Mouse (Mus musculus) thymus, postnatal 14 days (tissue): ENCODE results near the gene Tbcel.

Experiments
- DNase-seq: peaks from one replicate; pipeline ENCODE4 v3.0.0; 2021

Tbcel gene

GRCm38 (mm10) chr9:42439446-42439845 lies 68.2 kb downstream of the Tbcel start:
- DNase-seq, result no peak

GRCm38 (mm10) chr9:42432155-42432554 lies 75.5 kb downstream of the Tbcel start:
- DNase-seq, result peak; percentile 49

GRCm38 (mm10) chr9:42431606-42432005 lies 76.0 kb downstream of the Tbcel start:
- DNase-seq, result no peak

GRCm38 (mm10) chr9:42428060-42428924 lies 79.3 kb downstream of the Tbcel start:
- DNase-seq, result peak; percentile 74

GRCm38 (mm10) chr9:42426661-42427358 lies 80.8 kb downstream of the Tbcel start:
- no peak for DNase-seq

GRCm38 (mm10) chr9:42423649-42424048 lies 84.0 kb downstream of the Tbcel start:
- no peak for DNase-seq

GRCm38 (mm10) chr9:42419687-42420086 lies 87.9 kb downstream of the Tbcel start:
- DNase-seq, result no peak

- DNase-seq, result no peak
Observed at GRCm38 (mm10) chr9:42418786-42419185, 88.8 kb downstream of the Tbcel start.

- no peak for DNase-seq
Observed at GRCm38 (mm10) chr9:42417352-42417952, 90.2 kb downstream of the Tbcel start.

GRCm38 (mm10) chr9:42415184-42415583 lies 92.4 kb downstream of the Tbcel start:
- DNase-seq, result no peak

- DNase-seq, result no peak
Observed at GRCm38 (mm10) chr9:42413345-42413744, 94.3 kb downstream of the Tbcel start.

- no peak for DNase-seq
Observed at GRCm38 (mm10) chr9:42411296-42411695, 96.3 kb downstream of the Tbcel start.

- DNase-seq, result no peak
Observed at GRCm38 (mm10) chr9:42405736-42406135, 101.9 kb downstream of the Tbcel start.

GRCm38 (mm10) chr9:42401486-42401885 lies 106.1 kb downstream of the Tbcel start:
- DNase-seq, result no peak

GRCm38 (mm10) chr9:42399829-42400228 lies 107.8 kb downstream of the Tbcel start, which contains the start of gene Tecta:
Gene Tecta, minus strand, starts transcription at chr9:42399929.
- DNase-seq, result no peak

- no peak for DNase-seq
Observed at GRCm38 (mm10) chr9:42396141-42396540, 111.5 kb downstream of the Tbcel start.

GRCm38 (mm10) chr9:42394903-42395302 lies 112.7 kb downstream of the Tbcel start:
- no peak for DNase-seq

- DNase-seq, result no peak
Observed at GRCm38 (mm10) chr9:42394321-42394720, 113.3 kb downstream of the Tbcel start.

- no peak for DNase-seq
Observed at GRCm38 (mm10) chr9:42392927-42393326, 114.7 kb downstream of the Tbcel start.

- peak; percentile 20 for DNase-seq
Observed at GRCm38 (mm10) chr9:42388490-42388889, 119.1 kb downstream of the Tbcel start.

GRCm38 (mm10) chr9:42387038-42387437 lies 120.6 kb downstream of the Tbcel start:
- DNase-seq, result no peak

- DNase-seq, result no peak
Observed at GRCm38 (mm10) chr9:42385656-42386055, 122.0 kb downstream of the Tbcel start.

- DNase-seq, result no peak
Observed at GRCm38 (mm10) chr9:42382628-42383347, 124.8 kb downstream of the Tbcel start.
